Mouse (Mus musculus) liver, adult 2 months (tissue): ENCODE measurements around the gene S1pr1.

Source experiments
- CTCF ChIP-seq: fragments of 200-500 bp; IDR thresholded peaks from 2 replicates; pipeline ENCODE4 v1.5.1; 2011; ENCODE audit warnings: low read depth, low read length, control low read depth
- POLR2A ChIP-seq: fragments of 200-500 bp; IDR thresholded peaks from 2 replicates; pipeline ENCODE4 v1.6.1; 2011; ENCODE audit warnings: low read length, control low read depth; ENCODE audit not compliant: insufficient read depth; ENCODE audit errors: extremely low read depth

- no peak for TF ChIP-seq POLR2A
- TF ChIP-seq CTCF: no peak
Observed at GRCm38 (mm10) chr3:115762841-115763240, 48.0 kb upstream of the S1pr1 start.
